Comparison of ENCODE assay signal across 9 mouse cellular contexts in the genomic region with DNA sequence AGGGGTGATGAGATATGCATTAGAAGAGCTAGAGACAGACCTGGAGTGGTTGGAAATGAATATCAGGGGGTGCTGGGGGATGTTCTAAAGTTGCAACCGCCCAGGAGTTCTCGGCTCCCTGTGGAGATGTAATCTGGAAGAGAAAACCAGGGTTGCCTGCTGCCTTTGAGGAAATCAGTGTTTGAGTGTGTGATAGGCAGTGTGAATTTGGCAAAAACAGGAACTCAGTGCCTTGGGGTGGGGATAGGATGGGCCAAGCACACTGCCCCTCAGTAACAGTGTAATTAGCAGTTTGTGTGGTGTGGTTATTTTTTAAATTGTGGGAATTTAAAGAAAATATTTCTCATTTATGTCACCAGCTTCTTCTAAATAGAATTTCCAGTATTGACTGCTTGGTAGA.
DNase-seq lines count a peak whose midpoint lies in the region; ATAC-seq and TF ChIP-seq lines count a peak whose summit lies in the region.
"Had no signal": no experiment of that assay in that cellular context is flagged by ENCODE, and none has a peak within 500 bp of the region (broad histone marks: within the 10 kb centered on the region; RNA-seq: fewer than 3 reads in every experiment).

No protein-coding gene starts in this region.

- intact Hi-C loops in heart, postnatal 10 days (cut with DNase I), result loop anchor here (2.0 kb wide), 1 partner anchor 27 kb away; no protein-coding TSS in a partner anchor

- peak overlapping the region; percentile 89 for H3K27ac ChIP-seq in heart, embryonic 11.5 days (ENCODE audit: low read depth, low read length)
- H3K27ac ChIP-seq in lung, embryonic 16.5 days (ENCODE audit: low read length), result peak overlapping the region; percentile 53
- peak overlapping the region; percentile 27 for H3K27ac ChIP-seq in hindbrain, embryonic 16.5 days (ENCODE audit: low read depth, low read length)
- H3K27ac ChIP-seq in stomach, postnatal 0 days (replicated peaks), result peak overlapping the region; percentile 82
- H3K27ac ChIP-seq: liver, embryonic 13.5 days had no signal

- H3K36me3 ChIP-seq in heart, embryonic 11.5 days (ENCODE audit: control insufficient read depth, insufficient read depth, low read length), result no peaks in the 10 kb centered on the region
- no peaks in the 10 kb centered on the region for H3K36me3 ChIP-seq in lung, embryonic 16.5 days (ENCODE audit: control insufficient read depth, insufficient read depth, low read length)
- H3K36me3 ChIP-seq in hindbrain, embryonic 16.5 days (ENCODE audit: control insufficient read depth, insufficient read depth, low read length), result no peaks in the 10 kb centered on the region
- no peaks in the 10 kb centered on the region for H3K36me3 ChIP-seq in stomach, postnatal 0 days (ENCODE audit: control insufficient read depth, insufficient read depth, low read length)
- H3K36me3 ChIP-seq: liver, embryonic 13.5 days had no signal

- no peak for TF ChIP-seq CTCF in stomach, postnatal 0 days (IDR thresholded peaks at IDR 0.05; ENCODE audit: low read depth)

- no peaks in the 10 kb centered on the region for H3K27me3 ChIP-seq in heart, embryonic 11.5 days (ENCODE audit: control insufficient read depth, insufficient read depth, low read length)
- H3K27me3 ChIP-seq in lung, embryonic 16.5 days (ENCODE audit: control insufficient read depth, insufficient read depth, low read depth, low read length), result no peaks in the 10 kb centered on the region; the same call in 1 of the 2 replicates
- H3K27me3 ChIP-seq in hindbrain, embryonic 16.5 days (replicated peaks; ENCODE audit: control insufficient read depth, insufficient read depth, low read length), result no peaks in the 10 kb centered on the region
- no peaks in the 10 kb centered on the region for H3K27me3 ChIP-seq in stomach, postnatal 0 days (ENCODE audit: control insufficient read depth, insufficient read depth, low read length)

- WGBS in heart, embryonic 11.5 days (ENCODE audit: insufficient replicate concordance), result 11% methylated on average over 2 of the region's 2 CpGs
- 69% methylated on average over 2 of the region's 2 CpGs for WGBS in lung, embryonic 16.5 days
- 37% methylated on average over 2 of the region's 2 CpGs for WGBS in hindbrain, embryonic 16.5 days
- 65% methylated on average over 2 of the region's 2 CpGs for WGBS in stomach, postnatal 0 days

- H3K9ac ChIP-seq in heart, embryonic 11.5 days (ENCODE audit: low read depth, low read length), result peak overlapping the region; percentile 66; the same call in 1 of the 2 replicates
- H3K9ac ChIP-seq in lung, embryonic 16.5 days (ENCODE audit: low read length), result peak overlapping the region; percentile 17; the same call in 1 of the 2 replicates
- H3K9ac ChIP-seq in hindbrain, embryonic 16.5 days (ENCODE audit: low read depth, low read length), result no peak overlapping the region
- H3K9ac ChIP-seq in stomach, postnatal 0 days (ENCODE audit: low read length), result no peak overlapping the region
- H3K9ac ChIP-seq: liver, embryonic 13.5 days had no signal

- no peak for ATAC-seq in heart, embryonic 11.5 days (replicated peaks; ENCODE audit: insufficient number of reproducible peaks, low FRiP score, low TSS enrichment)
- ATAC-seq in lung, embryonic 16.5 days (ENCODE audit: low read depth), result 0 out of 2 replicates have a peak, but pooled peaks have one; percentile 4
- ATAC-seq in hindbrain, embryonic 16.5 days, result no peak
- ATAC-seq in stomach, postnatal 0 days (ENCODE audit: low FRiP score, low TSS enrichment), result no peak

- H3K4me2 ChIP-seq in heart, embryonic 11.5 days, result peak overlapping the region; percentile 41
- 0 out of 2 replicates have a peak overlapping the region, but pooled peaks have one; percentile 9 for H3K4me2 ChIP-seq in lung, embryonic 16.5 days (ENCODE audit: low read depth, low read length)
- H3K4me2 ChIP-seq in hindbrain, embryonic 16.5 days (ENCODE audit: low read length), result peak overlapping the region; percentile 20; the same call in 1 of the 2 replicates
- 0 out of 2 replicates have a peak overlapping the region, but pooled peaks have one; percentile 3 for H3K4me2 ChIP-seq in stomach, postnatal 0 days (replicated peaks; ENCODE audit: low read depth)
- H3K4me2 ChIP-seq: liver, embryonic 13.5 days had no signal

- DNase-seq in heart, postnatal 10 days, result no peak
- no peak for DNase-seq in lung, postnatal 25 days (ENCODE audit: low spot score)
- no peak for DNase-seq in stomach, postnatal 0 days (ENCODE audit: low spot score)
- no peak for DNase-seq in spleen, postnatal 36 days (ENCODE audit: low spot score in 2 of 2)
- no peak for DNase-seq in left cerebral cortex, adult 11 months (ENCODE audit: low spot score)
- DNase-seq: liver, embryonic 13.5 days had no signal

- no peak overlapping the region for H3K4me3 ChIP-seq in heart, embryonic 11.5 days (ENCODE audit: low read depth, low read length)
- no peak overlapping the region for H3K4me3 ChIP-seq in lung, embryonic 16.5 days (ENCODE audit: low read length)
- H3K4me3 ChIP-seq in hindbrain, embryonic 16.5 days (ENCODE audit: low read length), result no peak overlapping the region
- no peak overlapping the region for H3K4me3 ChIP-seq in stomach, postnatal 0 days (ENCODE audit: low read depth, low read length)
- H3K4me3 ChIP-seq: liver, embryonic 13.5 days had no signal

- H3K4me1 ChIP-seq in heart, embryonic 11.5 days (ENCODE audit: control insufficient read depth, insufficient read depth, low read length), result peaks cover 48% of the 10 kb centered on the region
- peaks cover 22% of the 10 kb centered on the region for H3K4me1 ChIP-seq in lung, embryonic 16.5 days (replicated peaks; ENCODE audit: control insufficient read depth, insufficient read depth, low read length)
- peaks cover 33% of the 10 kb centered on the region for H3K4me1 ChIP-seq in hindbrain, embryonic 16.5 days (ENCODE audit: control insufficient read depth, insufficient read depth, low read depth, low read length)
- H3K4me1 ChIP-seq in stomach, postnatal 0 days (replicated peaks; ENCODE audit: control insufficient read depth, insufficient read depth), result peaks cover 16% of the 10 kb centered on the region

- no peaks in the 10 kb centered on the region for H3K9me3 ChIP-seq in heart, embryonic 11.5 days (replicated peaks; ENCODE audit: control insufficient read depth, low read length)
- H3K9me3 ChIP-seq in lung, embryonic 16.5 days (ENCODE audit: control insufficient read depth, low read length), result no peaks in the 10 kb centered on the region
- H3K9me3 ChIP-seq in hindbrain, embryonic 16.5 days (ENCODE audit: control insufficient read depth, low read length), result no peaks in the 10 kb centered on the region
- no peaks in the 10 kb centered on the region for H3K9me3 ChIP-seq in stomach, postnatal 0 days (ENCODE audit: control insufficient read depth, low read length)
- H3K9me3 ChIP-seq: liver, embryonic 13.5 days had no signal

- TF ChIP-seq EP300 in stomach, postnatal 0 days (optimal IDR thresholded peaks at IDR 0.05), result no peak

Comparison
In these comparisons a context has a peak if more than half of its experiments do, and no peak if none do; other contexts are left out.
1. H3K27ac ChIP-seq: peak in every context shown above with its lines; median percentile 89 in heart, embryonic 11.5 days; 82 in stomach, postnatal 0 days; 53 in lung, embryonic 16.5 days; 27 in hindbrain, embryonic 16.5 days.
2. H3K9ac ChIP-seq: peak in heart, embryonic 11.5 days (single experiment) and lung, embryonic 16.5 days (single experiment); none in hindbrain, embryonic 16.5 days (single experiment) and stomach, postnatal 0 days (single experiment).
3. Peak in every context shown above with its lines, with median percentiles within 50 percentile points of each other: H3K4me2 ChIP-seq.